Mouse (Mus musculus): ENCODE results near the gene Wbp11.

The Wbp11 gene

GRCm38 (mm10) chr6:136827881-136828561, at the start of gene Wbp11:
Wbp11 (minus strand) TSS chr6:136828233.
- peak; percentile 91 for DNase-seq (ENCODE audit: low read depth, low spot score)

- DNase-seq (ENCODE audit: low read depth, low spot score) = no peak
These were observed 47.6 kb upstream of the Wbp11 start, which contains the start of gene Mgp for GRCm38 (mm10) chr6:136875670-136876069. Mgp (minus strand) TSS chr6:136875823.

GRCm38 (mm10) chr6:136874599-136874998, 46.6 kb upstream of the Wbp11 start:
- no peak for DNase-seq (ENCODE audit: low read depth, low spot score)

- no peak for DNase-seq (ENCODE audit: low read depth, low spot score)
These were observed 40.9 kb upstream of the Wbp11 start for GRCm38 (mm10) chr6:136868921-136869320.

- no peak for DNase-seq (ENCODE audit: low read depth, low spot score)
These were observed 38.1 kb upstream of the Wbp11 start for GRCm38 (mm10) chr6:136866150-136866549.

DNA sequence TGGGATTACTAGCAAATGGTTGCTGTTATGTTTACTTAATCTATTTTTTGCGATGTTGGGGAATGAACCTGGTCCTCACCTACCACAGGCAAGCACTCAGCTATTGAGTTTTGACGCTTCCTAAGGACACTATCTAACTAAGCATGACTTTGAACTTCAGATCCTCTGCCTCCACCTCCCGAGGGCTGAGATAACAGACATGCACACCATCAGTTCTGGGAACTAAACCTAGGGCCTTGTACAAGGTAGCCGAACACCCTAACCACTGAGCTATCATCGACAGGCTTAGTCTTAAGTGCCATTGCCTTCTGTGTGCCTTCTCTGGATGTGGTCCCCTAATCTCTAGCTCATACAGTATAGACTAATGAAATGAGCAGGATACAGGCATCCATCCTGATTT, 37.3 kb upstream of the Wbp11 start:
- DNase-seq (ENCODE audit: low read depth, low spot score) = no peak

- peak; percentile 49 for DNase-seq (ENCODE audit: low read depth, low spot score)
These were observed 33.0 kb upstream of the Wbp11 start for GRCm38 (mm10) chr6:136861020-136861419.

DNA sequence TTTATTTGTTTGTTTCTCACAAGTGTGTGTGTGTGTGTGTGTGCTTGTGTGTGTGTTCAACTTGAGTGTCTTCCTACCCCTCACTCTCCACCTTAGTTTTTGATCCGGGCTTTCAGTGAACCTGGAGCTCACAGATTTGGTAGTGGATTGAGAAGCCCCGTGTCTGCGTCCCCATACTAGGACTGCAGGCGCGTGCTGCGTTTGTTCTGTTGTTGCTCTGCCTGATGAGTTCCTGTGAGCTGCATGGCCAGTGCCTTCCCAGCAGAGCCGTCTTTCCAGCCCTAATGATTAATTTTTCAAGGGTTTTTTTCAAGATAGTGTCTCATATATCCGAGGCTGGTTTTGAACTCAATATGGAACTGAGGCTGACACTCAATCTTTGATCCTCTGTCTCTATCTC, 30.4 kb upstream of the Wbp11 start:
- no peak for DNase-seq (ENCODE audit: low read depth, low spot score)

GRCm38 (mm10) chr6:136857873-136858260, 29.8 kb upstream of the Wbp11 start:
- DNase-seq (ENCODE audit: low read depth, low spot score) = no peak

- no peak for DNase-seq (ENCODE audit: low read depth, low spot score)
These were observed 29.3 kb upstream of the Wbp11 start, which contains the start of gene Art4 for GRCm38 (mm10) chr6:136857186-136857872. Art4 (minus strand) TSS chr6:136857733.

DNA sequence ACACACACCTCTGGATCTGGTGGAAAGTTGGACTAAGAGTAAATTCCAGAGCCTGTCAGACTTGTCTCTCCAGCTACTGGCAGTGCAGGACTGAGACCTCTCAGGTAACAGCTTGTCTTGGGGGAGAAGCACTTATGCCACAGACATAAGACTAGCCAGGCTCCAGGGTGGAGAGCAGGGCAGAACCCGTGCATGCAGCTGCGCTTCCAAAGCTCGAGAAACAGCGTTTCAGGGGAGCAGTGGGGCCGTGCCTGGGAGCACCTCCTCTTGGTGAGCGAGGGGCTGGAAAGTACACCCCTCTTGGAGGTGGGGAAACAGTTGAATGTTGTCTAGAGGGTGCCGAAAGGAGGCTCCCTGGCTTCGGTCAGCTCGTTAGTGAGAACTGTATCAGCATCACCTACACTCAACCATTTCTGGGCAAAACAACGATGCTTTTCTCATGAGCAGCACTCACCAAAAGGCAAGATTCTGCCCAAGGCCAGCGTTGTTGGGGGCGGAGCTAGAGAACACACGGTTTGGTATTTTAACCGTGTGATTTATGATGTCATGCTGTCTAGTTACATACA, 28.1 kb upstream of the Wbp11 start:
- no peak for DNase-seq (ENCODE audit: low read depth, low spot score)

DNA sequence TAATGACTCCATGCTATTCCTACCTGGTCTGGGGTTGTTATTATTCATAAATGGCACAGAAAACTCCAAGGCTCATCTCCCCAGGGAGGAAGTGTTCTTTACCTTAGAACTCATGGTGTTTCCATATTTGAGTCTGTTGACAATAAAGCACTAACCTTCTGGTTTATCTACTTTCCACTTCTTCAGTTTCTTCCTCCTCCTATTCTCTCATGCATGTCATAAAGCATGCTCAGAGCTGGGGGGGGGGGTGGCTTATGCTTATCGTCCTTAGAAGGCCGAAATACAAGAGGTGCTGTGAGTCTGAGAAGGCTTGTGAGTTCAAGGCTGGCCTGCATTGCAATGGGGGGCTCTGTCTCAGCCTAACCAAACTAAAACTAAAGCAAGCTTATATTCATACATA, 27.1 kb upstream of the Wbp11 start:
- DNase-seq (ENCODE audit: low read depth, low spot score) = no peak

DNA sequence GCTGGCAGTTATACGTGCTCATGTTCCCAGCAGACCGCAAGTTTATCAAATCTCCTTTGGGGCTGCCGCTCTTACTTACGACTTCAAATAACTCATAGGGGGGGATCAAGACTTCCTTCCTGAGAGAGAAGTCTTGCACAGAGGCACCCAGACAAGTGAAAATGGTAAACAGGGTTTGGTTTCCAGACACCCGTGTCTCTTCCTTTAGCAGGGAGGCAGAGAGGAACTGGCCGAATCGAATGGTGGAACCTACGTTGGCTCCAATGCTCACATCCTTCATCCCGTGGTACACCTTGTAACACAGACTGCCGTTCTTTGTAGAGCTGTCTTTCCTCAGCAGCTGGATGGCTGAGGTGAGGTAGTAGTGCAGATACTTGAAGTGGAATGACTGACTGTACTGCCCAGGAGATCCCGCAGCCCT, 26.3 kb upstream of the Wbp11 start:
- DNase-seq (ENCODE audit: low read depth, low spot score) = no peak

- DNase-seq (ENCODE audit: low read depth, low spot score) = no peak
These were observed 24.7 kb upstream of the Wbp11 start for GRCm38 (mm10) chr6:136852762-136853161.

DNA sequence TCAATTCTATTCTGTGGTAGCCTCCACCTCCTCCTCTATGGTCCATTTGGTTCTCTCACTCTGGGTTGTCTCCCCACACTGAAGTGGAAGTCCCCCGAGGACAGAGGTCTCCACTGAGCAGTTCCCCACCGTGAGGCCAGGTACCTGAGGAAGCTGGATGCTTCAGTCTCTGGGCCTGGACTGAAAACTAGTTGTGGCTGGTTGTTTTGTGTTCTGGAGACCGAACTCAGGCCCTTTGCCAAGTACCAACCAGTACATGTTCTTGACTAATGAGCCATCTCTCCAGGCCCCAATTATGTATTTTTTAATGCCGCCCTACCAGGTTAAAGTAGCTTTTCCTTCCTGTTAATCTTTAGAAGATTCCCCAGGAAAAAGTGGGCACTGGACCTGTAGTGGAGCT, 24.3 kb upstream of the Wbp11 start:
- DNase-seq (ENCODE audit: low read depth, low spot score) = no peak

DNA sequence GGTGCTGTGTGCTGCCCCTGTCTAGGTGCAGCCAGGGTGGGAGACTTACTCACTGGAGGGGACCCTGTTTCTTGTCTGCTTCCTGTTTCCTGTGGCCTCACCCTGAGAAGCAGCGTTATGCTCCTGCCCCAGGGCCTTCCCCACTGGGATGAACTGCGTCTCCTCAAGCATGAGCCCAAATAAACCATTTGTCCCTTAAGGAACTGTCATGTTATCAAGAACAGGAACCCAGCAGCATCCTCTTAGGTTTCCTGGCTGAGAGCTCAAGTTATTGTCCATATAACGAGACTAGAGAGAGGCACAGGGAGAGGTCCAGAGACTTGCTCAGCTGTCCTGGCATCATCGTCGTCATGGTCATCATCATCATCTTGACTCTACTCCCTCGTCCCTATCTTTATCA, 22.2 kb upstream of the Wbp11 start:
- no peak for DNase-seq (ENCODE audit: low read depth, low spot score)

GRCm38 (mm10) chr6:136848971-136849370, 20.9 kb upstream of the Wbp11 start:
- no peak for DNase-seq (ENCODE audit: low read depth, low spot score)

GRCm38 (mm10) chr6:136848399-136848798, 20.4 kb upstream of the Wbp11 start:
- DNase-seq (ENCODE audit: low read depth, low spot score) = no peak

DNA sequence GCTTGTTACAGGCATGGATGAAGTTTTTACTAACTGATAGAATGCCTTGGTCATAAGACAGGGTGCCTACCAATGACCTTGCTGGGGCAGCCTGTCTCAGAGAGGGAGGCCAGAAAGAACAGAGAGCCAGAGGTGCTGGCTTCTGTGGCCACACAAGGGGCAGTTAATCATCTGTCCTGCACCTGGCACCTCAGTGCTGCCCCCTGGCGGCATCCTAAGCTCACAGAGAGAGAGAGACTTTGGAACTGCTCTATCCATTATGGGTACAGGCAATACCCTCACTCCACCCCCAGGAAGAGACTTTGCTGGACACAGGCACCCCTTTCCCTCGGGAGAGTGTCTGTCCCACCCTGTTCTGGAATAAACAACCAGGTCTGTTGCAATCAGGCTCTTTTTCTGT, 19.8 kb upstream of the Wbp11 start:
- no peak for DNase-seq (ENCODE audit: low read depth, low spot score)

- no peak for DNase-seq (ENCODE audit: low read depth, low spot score)
These were observed 19.2 kb upstream of the Wbp11 start for GRCm38 (mm10) chr6:136847267-136847666.

DNA sequence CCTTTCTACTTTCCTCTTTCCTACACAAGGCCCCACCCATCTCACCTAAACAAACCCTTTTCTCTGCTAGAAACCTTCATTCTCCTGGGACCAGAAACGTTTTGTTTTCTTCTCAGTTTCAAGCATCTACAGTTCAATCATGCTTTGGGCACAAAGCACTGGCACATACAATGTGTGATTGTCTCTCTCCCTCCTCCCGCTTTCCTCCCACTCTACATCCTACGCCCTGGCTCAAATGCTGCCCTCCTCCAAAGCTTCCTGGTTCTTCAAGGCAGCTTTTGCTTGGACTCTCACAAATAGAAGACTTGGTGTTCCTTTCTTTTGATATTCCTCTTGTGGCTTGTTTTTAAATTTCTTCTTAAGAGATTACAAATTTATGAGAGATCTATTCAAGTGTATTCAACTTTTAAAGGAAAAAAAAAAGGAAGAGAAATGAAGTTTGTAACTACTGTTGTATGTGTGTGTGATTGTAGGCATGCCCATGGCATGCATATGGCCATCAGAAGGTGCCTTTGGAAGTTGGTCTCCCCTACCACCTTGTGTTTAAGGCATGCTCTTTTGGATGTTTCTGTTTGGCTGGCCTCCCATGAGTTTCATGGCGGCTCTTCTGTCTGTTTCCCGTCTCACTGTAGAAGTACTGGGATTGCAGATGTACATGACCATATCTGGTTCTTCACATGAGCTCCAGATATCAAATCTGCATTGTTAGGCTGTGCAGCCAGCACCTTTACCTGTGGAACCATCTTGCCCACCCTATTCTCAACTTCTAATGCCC, 17.9 kb upstream of the Wbp11 start:
- DNase-seq (ENCODE audit: low read depth, low spot score) = no peak

DNA sequence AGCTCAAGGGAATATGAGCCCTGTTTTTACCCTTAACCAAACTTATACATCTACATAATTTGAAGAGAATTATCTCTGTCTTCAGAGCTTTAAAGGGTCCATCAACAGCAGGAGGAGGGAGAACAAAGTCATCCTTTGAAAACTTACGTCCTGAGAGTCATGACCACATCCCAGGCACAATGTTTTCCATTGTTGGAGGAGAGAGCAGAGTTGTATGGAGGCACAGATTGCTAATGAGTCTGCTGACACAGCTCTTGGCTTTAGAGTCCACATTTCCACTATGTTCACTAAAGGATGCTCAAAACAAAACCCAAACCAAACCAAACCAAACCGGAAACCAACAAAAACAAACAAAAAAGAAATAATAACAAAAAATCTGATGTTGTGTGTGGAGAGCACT, 16.9 kb upstream of the Wbp11 start:
- no peak for DNase-seq (ENCODE audit: low read depth, low spot score)
